Mouse (Mus musculus) kidney, postnatal 25 days (tissue): ENCODE measurements around the gene Fgd6.

ENCODE experiments used
- DNase-seq, 2 experiments: peaks; one replicate each; pipeline ENCODE4 v3.0.0; 2021; ENCODE audit warnings: mixed read lengths in 2 of 2

Gene Fgd6

GRCm38 (mm10) chr10:94097081-94097845 is 61.5 kb downstream of the Fgd6 start:
- no peak for DNase-seq

- DNase-seq, result no peak
Observed at GRCm38 (mm10) chr10:94098100-94098499, 62.3 kb downstream of the Fgd6 start.

GRCm38 (mm10) chr10:94105498-94105897 is 69.7 kb downstream of the Fgd6 start:
- DNase-seq, result no peak

- DNase-seq, result peak; percentile 56 to 73
Observed at GRCm38 (mm10) chr10:94107168-94107567, 71.4 kb downstream of the Fgd6 start.

- DNase-seq, result no peak
Observed at GRCm38 (mm10) chr10:94107607-94108006, 71.8 kb downstream of the Fgd6 start.

- DNase-seq, result no peak
Observed at GRCm38 (mm10) chr10:94108791-94109190, 73.0 kb downstream of the Fgd6 start.

GRCm38 (mm10) chr10:94110834-94111754 is 75.3 kb downstream of the Fgd6 start:
- no peak for DNase-seq

GRCm38 (mm10) chr10:94112207-94112606 is 76.4 kb downstream of the Fgd6 start:
- DNase-seq, result no peak

GRCm38 (mm10) chr10:94115893-94116599 is 80.2 kb downstream of the Fgd6 start:
- peak; percentile 82 to 95 for DNase-seq

- DNase-seq, result no peak
Observed at GRCm38 (mm10) chr10:94116781-94117340, 81.1 kb downstream of the Fgd6 start.

- DNase-seq, result no peak
Observed at GRCm38 (mm10) chr10:94117916-94118315, 82.1 kb downstream of the Fgd6 start.

- no peak for DNase-seq
Observed at GRCm38 (mm10) chr10:94118993-94119392, 83.2 kb downstream of the Fgd6 start.

- no peak for DNase-seq
Observed at GRCm38 (mm10) chr10:94120676-94121075, 84.9 kb downstream of the Fgd6 start.

GRCm38 (mm10) chr10:94122595-94122994 is 86.8 kb downstream of the Fgd6 start:
- no peak for DNase-seq

GRCm38 (mm10) chr10:94123581-94123980 is 87.8 kb downstream of the Fgd6 start:
- DNase-seq, result no peak

GRCm38 (mm10) chr10:94124376-94124775 is 88.6 kb downstream of the Fgd6 start:
- peak in 1 of 2 experiments; percentile 15 for DNase-seq

- DNase-seq, result peak; percentile 3 to 39
Observed at GRCm38 (mm10) chr10:94129680-94130119, 93.9 kb downstream of the Fgd6 start.

GRCm38 (mm10) chr10:94133081-94133480 is 97.3 kb downstream of the Fgd6 start:
- DNase-seq, result no peak

- no peak for DNase-seq
Observed at GRCm38 (mm10) chr10:94133674-94134073, 97.9 kb downstream of the Fgd6 start.

- DNase-seq, result no peak
Observed at GRCm38 (mm10) chr10:94134535-94135390, 99.0 kb downstream of the Fgd6 start.

GRCm38 (mm10) chr10:94138890-94139482 is 103.2 kb downstream of the Fgd6 start:
- DNase-seq, result no peak
